Mouse (Mus musculus) G1E (cell line): ENCODE data around the gene Hist1h3b.

Experiments used
- CTCF ChIP-seq: IDR thresholded peaks from 2 replicates; pipeline ENCODE4 v1.5.1; 2012; ENCODE audit warnings: low read depth, low read length, inconsistent platforms, mixed read lengths
- GATA1 ChIP-seq: IDR thresholded peaks from 2 replicates; pipeline ENCODE4 v1.6.1; 2012; ENCODE audit warnings: borderline replicate concordance, low read length, inconsistent platforms, mixed read lengths
- GATA2 ChIP-seq: IDR thresholded peaks from 2 replicates; pipeline ENCODE4 v1.6.1; 2012; ENCODE audit warnings: low read depth, low read length, inconsistent platforms, borderline replicate concordance
- POLR2AphosphoS5 ChIP-seq: IDR thresholded peaks from 2 replicates; pipeline ENCODE4 v1.6.1; 2012; ENCODE audit warnings: low read depth, low read length, inconsistent platforms; ENCODE audit not compliant: insufficient replicate concordance
- TAL1 ChIP-seq: conservative IDR thresholded peaks from 2 replicates; pipeline ENCODE4 v1.6.1; 2012; ENCODE audit warnings: low read depth, low read length, inconsistent platforms, mixed read lengths

GRCm38 (mm10) chr13:23779025-23779424, 27.0 kb downstream of the Hist1h3b start:
- TF ChIP-seq CTCF = no peak
- TF ChIP-seq GATA1 = no peak
- no peak for TF ChIP-seq GATA2
- no peak for TF ChIP-seq TAL1
- no peak for TF ChIP-seq POLR2AphosphoS5
